Mouse (Mus musculus): ENCODE measurements around the gene Rsph10b. TPM values are rescaled to one million over a fixed set of nuclear protein-coding genes. Genes with fewer than 3 reads are reported as not detected.

Gene Rsph10b
- polyA plus RNA-seq, 1 experiment from 2014 or later = 0.49 TPM

DNA sequence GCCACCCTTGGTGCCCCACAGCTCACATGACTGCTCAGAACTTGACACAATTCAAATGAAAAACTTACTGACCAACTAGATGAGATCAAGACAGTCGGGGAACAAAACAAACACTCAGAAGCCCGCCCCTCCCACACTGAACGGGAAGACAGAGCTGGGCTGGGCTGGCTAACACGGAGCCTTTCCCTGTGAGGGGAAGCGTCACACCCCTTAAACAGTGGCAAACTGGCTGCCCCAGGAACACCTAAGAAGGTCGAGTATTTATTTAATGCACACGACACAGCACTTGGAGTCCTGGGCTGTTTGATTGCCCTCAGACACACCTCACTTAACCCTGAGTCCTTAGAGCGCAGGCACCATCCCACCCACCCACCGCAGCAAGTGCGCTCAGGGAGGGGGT lies 59.8 kb downstream of the Rsph10b start:
- no peak for DNase-seq (ENCODE audit: low spot score)

DNA sequence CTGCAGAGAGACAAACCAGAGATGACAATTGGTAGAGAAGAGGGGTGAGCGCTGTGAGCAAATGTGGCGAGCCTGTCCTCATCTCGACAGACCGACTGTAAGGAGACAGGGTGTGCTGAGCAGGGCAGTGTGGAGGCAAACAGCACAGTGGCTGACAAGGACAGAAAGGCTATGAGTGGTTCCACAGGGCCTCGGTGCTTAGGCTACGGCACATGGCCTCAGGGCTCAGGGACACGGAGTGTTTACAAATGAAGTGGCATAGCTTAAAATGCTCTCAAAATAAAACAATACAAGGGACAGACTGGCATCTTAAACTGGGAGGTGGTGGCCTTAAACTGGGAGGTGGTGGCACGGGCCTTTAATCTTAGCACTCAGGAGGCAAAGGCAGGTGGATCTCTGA lies 60.4 kb downstream of the Rsph10b start:
- no peak for DNase-seq (ENCODE audit: low spot score)

DNA sequence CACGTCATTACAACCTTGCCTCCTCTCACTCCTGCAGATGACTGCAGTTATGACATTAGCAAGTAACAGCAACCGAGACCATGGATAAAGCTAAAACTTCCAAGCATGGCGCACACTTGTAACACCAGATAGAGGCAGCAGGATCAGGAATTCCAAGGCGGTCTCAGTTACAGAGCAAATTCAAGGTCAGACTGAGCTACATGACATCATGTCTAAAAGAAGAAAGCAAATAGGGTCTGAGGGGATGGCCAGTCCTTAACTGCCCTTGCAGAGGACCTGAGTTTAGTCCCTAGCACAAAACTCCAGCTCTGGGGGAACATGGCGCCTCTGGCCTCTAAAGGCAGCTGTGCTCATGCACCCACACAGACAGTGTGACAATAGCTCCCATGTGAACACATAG lies 61.0 kb downstream of the Rsph10b start:
- DNase-seq (ENCODE audit: low spot score) = no peak

DNA sequence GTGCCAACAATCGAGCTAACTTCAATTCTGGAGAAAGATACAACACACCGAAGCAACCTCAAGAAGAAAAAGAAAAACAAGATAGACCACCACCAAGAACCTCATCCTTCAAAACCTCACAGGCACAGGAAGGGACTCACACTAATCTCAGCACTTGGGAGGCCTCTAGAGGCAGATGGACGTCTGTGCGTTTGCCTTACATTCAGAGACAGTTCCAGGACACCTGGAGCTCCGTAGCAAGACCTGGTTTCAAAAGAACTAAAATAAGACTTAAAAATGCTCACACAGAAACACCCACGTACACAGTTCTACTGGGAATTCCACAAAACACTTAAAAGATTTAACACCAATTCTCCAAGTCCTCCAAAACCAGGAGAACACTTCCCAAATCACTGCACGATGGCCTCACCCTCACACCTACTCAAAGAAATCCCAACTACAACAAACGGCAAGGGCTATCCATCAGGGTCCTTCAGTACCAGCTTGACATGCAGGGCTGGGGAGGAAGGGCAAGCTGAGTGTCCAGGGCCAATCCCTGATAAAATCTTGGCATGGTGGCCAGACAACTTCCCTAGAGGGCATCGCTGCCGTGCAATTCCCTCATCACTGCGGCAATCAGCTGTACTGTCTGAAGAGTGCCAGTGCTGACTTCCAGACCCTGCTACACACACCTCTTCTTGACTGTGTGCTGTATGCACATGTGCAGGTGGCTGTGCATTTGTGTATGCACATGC lies 62.0 kb downstream of the Rsph10b start:
- DNase-seq (ENCODE audit: low spot score) = no peak

DNA sequence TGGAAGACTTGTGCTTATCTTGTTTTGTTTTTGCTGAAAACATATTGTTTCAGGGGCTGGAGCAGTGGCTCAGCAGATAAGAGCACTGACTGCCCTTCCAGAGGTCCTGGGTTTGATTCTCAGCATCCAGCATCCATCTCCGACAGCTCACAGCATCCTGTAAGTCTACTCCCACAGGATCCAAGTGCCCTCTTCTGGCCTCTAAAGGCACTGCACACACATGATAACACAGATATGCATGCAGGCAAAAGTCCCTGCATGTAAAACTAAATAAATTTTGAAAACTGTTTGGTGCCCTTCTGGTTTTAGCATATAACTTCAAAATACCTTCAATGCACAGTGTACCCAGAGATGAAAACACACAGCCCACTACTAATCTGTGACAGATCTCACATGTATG lies 66.6 kb downstream of the Rsph10b start:
- no peak for DNase-seq (ENCODE audit: low spot score)

DNA sequence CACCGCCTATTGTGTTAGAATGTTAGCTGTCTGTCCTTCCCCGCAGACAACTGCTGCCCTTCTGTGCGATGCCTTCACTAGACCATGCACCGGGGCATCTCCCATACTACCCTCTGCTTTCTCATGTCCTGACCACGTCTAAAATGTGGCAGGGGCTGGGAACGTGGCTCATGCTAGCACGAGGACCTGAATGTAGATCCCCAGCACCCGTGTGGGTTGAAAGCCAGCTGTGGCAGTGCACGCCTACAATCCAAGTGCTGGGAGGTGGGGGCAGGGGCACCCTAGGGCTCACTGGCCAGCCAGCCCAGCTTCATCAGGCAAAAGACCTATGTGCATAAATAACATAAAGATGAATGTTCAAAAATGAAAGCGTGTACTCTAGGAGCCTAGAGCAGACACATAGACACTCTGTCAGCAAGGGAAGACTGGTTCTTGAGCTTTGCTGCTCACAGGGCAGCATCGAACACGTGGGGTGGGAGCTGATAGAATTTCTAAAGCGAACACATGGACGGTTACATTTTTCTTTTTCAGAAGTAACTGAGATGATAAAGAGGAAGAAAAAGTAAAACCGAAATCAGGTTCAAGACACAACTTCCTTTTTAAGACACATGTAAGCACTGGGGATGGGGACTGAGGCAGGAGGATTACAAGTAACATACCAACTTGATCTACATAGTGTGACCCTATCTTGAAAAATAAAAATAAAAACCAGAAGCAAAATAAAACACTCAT lies 69.8 kb downstream of the Rsph10b start:
- no peak for DNase-seq (ENCODE audit: low spot score)

DNA sequence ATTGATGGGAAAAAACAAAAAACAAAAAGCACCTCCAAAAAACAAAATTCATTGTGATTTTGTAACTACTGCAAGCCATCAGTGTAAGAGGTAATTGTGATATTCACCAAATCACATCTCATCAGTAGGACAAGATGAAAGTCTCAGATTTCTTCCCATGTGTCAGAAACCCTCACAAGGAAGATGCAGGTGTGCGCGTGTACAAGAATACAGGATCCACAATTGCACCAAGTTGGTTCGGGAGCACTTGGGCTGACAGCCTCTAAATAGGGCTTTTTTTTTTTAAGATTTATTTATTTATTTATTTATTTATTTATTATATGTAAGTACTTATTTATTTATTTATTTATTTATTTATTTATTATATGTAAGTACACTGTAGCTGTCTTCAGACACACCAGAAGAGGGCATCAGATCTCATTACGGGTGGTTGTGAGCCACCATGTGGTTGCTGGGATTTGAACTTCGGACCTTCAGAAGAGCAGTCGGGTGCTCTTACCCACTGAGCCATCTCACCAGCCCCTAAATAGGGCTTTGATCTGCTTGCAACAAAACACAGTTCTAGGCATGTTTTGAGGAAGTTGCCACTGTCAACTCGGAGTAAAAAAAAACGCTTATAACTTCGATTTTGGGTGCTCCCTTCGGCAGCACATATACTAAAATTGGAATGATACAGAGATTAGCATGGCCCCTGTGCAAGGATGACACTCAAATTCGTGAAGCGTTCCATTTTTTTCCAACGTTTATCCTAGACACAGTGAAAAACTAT lies 80.7 kb downstream of the Rsph10b start:
- peak; percentile 30 for DNase-seq (ENCODE audit: low spot score)

DNA sequence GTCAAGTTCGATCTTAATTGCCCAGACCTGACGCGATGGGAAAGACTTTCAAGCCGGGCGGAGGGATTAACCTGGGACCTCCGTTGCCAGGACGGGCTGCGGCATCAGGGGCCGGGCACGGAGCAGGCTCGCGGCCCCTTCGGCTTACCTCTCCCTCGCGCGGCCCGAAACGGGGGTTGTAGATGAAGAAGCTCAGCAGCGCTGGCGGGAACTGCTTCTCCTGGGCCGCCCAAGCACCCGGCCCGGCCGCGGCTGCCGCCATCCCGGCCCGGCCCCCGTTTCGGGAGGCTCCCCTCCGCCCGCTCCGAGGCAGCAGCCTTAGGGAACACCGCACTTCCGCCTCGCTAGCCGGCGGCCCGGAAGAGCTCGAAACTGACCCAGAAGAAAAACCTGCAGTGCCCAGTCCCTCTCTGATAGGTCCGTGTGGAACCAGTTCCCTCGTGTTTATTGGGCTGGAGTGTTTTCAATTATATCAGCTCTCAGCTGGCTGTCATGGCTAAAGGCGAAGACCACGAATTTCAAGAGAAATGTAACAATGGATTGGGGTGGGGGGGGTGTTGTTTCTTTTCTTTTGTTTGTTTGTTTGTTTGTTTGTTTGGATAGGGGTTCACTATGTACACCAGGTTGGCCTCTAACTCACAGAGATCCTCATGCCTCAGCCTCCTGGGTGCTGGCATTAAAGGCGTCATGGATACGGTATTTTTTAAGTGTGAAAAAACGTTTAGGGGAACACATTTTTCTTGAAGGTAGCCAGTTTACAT lies 81.9 kb downstream of the Rsph10b start, which contains the start of gene Ccz1:
Gene Ccz1 (minus strand): TSS at position 327 of the 761 bp plus-strand sequence.
- DNase-seq (ENCODE audit: low spot score) = peak; percentile 82

DNA sequence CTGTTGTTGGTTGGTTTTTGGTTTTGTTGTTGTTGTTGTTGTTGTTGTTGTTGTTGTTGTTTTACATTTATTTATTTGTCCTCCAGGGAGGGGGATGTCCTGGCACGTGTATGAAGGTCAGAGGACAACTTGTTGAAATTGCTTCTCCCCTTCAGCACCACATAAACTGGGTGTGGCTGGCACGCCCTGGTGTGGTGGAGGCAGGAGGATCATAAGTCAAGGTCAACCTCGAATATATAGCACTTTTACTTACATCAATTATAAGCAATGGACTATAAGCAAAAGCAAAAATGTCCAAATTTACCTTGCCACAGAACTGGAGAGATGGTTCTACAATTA lies 82.4 kb downstream of the Rsph10b start:
- DNase-seq (ENCODE audit: low spot score) = no peak

DNA sequence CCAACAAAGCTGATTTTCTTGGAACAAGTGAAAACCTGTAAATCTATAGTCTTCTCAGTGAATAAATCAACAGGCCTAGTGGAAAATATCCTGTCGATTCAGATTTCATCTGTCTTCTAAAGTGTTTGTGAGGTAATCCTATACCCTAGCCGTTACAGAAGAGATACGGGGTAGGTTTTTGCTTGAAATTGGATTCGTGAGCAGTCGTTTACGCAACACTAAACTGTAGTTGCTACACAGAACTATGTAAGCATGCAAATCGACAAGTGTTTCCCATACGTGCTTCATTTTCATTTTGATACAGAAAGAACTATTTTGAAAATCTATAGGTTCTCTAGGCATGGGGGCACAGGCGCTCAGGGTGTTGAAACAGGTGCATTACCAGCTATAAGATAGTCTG lies 83.0 kb downstream of the Rsph10b start:
- DNase-seq (ENCODE audit: low spot score) = no peak

DNA sequence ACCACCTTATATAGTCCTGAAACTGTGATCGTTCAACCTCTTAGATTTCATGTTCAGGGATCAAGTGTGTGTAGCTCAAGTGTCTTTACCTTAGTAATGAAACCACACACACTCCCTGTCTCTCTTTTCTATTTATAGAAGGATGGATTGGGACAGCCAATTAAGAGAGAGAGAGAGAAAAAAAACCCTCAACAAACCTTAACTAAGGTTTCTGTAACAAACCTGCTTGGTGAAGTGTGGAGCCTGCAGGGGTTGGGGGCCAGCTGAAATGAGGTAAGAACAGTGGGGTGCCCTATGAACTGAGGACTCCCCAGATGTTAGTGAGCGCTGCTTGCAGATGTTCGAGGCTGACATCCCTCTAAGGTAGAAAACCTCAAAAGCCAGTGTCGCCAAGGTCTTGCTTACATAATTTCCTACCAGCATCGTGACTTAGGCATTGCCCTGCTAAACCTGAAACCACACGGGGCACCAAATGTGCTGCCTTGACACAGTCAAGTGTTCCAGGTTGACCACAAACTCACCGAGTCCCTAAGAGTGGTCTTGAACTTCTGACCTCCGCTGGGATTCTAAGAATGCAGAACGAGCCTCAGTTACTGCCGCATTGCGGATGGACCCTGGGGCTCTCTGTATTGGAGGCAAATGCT lies 93.9 kb downstream of the Rsph10b start, which contains the start of gene Ocm:
Gene Ocm (minus strand): TSS at position 51 of the 644 bp plus-strand sequence.
- no peak for DNase-seq (ENCODE audit: low spot score)

DNA sequence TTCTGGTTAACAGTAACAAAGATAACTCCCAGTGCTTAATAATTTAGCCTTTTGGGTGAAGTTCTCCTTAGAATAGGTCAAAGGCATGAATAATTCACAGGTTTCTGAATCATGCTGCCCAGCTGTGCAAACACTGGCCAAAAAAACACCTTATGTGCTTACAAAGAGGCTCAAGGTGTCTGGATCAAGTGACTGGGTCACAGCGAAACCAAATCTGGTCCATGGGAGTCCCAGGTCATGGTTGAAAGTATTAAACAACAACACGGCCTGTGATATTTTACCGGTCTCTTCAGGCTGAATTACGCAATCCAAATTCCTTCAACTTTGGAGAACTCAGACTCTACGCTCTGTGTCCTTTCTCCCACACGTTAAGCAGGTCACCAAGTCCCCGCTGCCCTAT lies 99.7 kb downstream of the Rsph10b start:
- DNase-seq (ENCODE audit: low spot score) = no peak

DNA sequence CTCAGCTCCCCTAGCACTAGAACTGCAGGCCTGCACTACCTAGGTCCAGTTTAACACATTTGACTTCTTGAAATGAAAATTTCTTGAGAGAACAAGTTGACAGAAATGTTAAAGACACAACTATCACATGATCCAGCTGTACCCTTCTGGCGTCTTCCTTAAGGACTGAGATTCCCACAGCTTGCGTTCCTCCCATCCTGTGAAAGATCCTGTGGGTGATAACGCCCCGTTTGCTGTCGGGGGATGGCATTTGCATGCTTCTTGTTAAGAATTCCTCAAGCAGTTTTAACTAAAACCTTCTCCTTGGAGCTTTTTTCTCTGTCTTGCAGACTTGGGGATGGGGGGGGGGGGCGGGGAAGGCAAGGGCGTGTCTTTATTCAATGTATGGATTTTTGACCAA lies 101.7 kb downstream of the Rsph10b start:
- no peak for DNase-seq (ENCODE audit: low spot score)

Other genes with a start within 250 kb of the Rsph10b start
- 11.9 and 13.4 TPM in 2 replicates for gene Usp42, start 200.8 kb upstream of the Rsph10b start, polyA plus RNA-seq (2015; fragmentation: Nextera tagmentation; extraction: Ambion mirVana)
- 30.3 and 30.9 TPM in 2 replicates for gene Eif2ak1, start 115.2 kb upstream of the Rsph10b start, polyA plus RNA-seq (2015; fragmentation: Nextera tagmentation; extraction: Ambion mirVana)
- 0.13 and 0.20 TPM in 2 replicates for gene Ankrd61, start 35.4 kb upstream of the Rsph10b start, polyA plus RNA-seq (2015; fragmentation: Nextera tagmentation; extraction: Ambion mirVana)
- 83.7 and 88.0 TPM in 2 replicates for gene Aimp2, start 23.2 kb upstream of the Rsph10b start, polyA plus RNA-seq (2015; fragmentation: Nextera tagmentation; extraction: Ambion mirVana)
- 25.7 and 28.6 TPM in 2 replicates for gene Pms2, start 23.1 kb upstream of the Rsph10b start, polyA plus RNA-seq (2015; fragmentation: Nextera tagmentation; extraction: Ambion mirVana)
- gene Gm42421, start 4.9 kb upstream of the Rsph10b start, polyA plus RNA-seq (2015; fragmentation: Nextera tagmentation; extraction: Ambion mirVana) = 0.79 and 1.1 TPM in 2 replicates
- gene Ccz1, start 81.8 kb downstream of the Rsph10b start, polyA plus RNA-seq (2015; fragmentation: Nextera tagmentation; extraction: Ambion mirVana) = 80.3 and 87.6 TPM in 2 replicates
- gene Ocm, start 93.6 kb downstream of the Rsph10b start, polyA plus RNA-seq (2015; fragmentation: Nextera tagmentation; extraction: Ambion mirVana) = 0.30 and 0.58 TPM in 2 replicates
- gene Lmtk2, start 167.4 kb downstream of the Rsph10b start, polyA plus RNA-seq (2015; fragmentation: Nextera tagmentation; extraction: Ambion mirVana) = 3.1 and 3.4 TPM in 2 replicates

All from thymus, postnatal 0 days (tissue).